Mouse (Mus musculus) retina, postnatal 7 days (tissue): ENCODE results near the gene Foxp1.

Source experiments
- DNase-seq: peaks from one replicate; pipeline ENCODE4 v3.0.0-alpha.2; 2012; ENCODE audit warnings: low read depth, low spot score

Gene Foxp1

GRCm38 (mm10) chr6:99185797-99186196, 336.7 kb downstream of the Foxp1 start:
- DNase-seq = no peak

DNA sequence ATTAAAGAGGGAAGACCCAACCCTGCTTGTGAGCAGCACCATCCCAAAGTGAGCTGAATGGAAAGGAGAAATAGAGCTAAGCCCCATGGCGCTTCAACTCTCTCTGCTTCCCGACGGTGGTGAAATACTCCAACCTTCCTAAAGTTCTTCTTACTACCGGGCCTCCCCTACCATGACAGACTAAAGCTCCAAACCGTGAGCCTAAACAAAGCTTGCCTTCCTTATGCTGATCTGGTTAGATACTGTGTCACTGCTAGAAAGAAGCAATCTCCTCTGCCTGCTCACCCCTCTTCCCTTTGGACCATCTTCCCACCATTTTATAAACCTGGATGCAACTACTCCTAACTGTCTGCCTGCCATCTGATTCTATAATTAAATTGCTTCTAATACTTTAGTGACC, 338.5 kb downstream of the Foxp1 start:
- DNase-seq = no peak

DNA sequence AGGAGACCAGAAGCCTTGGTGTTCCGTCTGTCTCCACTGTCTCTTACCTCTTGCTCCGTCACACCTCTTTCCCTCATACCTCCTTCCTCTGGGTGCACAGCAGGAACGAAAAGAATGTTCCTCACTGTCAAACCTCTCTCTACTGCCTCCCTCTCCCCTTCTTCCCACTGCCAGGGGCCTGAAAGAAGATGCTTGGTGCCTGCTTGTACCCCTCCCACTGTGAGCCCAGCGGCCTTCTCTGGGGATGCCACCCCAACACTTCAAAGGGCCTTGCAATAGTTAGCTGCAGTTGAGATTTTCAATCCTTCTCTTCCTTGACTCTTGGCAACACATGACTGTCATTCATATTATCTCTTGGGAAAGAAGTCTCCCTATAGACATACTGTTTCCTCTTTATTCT, 339.7 kb downstream of the Foxp1 start:
- DNase-seq = no peak

GRCm38 (mm10) chr6:99176216-99176615, 346.3 kb downstream of the Foxp1 start:
- DNase-seq = no peak

GRCm38 (mm10) chr6:99175377-99175776, 347.1 kb downstream of the Foxp1 start:
- no peak for DNase-seq

GRCm38 (mm10) chr6:99173902-99174210, 348.7 kb downstream of the Foxp1 start:
- no peak for DNase-seq

GRCm38 (mm10) chr6:99173066-99173901, 349.2 kb downstream of the Foxp1 start:
- no peak for DNase-seq

DNA sequence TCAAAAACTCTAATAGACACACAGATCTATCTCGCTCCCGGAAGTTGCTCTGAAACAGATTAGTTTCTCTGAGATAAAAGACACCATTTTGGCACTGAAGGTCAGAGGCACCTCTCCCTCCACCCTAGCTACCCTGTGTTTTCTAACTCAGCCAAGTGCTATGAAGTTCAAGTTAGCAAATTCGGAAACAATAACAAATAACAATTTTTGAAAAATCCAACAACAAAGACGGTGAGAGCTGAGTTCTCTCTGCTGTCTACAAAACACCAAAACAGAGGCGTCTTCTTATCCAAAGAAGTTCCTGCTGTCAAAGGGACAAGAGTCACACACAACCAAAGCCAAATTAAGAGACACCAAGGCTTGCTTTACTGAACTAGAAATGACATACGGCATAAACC, 349.9 kb downstream of the Foxp1 start:
- DNase-seq = no peak

GRCm38 (mm10) chr6:99171901-99172588, 350.5 kb downstream of the Foxp1 start:
- DNase-seq = no peak

DNA sequence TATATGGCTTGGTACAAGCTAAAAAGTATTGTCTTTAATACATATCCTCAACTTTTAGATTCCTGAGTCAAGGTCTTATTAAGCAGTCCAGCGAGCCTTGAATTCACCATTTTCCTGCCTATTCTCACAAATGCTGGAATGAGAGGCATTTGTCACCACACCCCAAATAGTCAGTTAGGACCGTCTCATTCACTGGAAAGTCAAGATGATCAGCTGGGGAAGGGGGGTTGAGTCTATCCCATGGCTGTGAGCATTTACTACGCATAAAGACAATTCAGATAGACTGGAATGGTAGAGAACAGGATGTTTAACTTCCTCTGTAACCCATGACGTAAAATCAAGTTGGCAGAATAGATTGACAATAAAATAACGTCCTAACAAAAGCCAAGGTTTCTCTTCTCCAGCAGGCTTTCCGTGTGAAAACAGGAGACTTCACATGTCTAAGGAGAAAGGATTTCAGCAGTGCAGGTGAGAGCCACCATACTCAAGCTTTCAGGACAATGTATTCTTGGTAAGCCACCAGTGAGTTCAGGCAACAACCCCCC, 351.2 kb downstream of the Foxp1 start:
- DNase-seq = no peak

GRCm38 (mm10) chr6:99168727-99169126, 353.8 kb downstream of the Foxp1 start:
- no peak for DNase-seq

GRCm38 (mm10) chr6:99167001-99167400, 355.5 kb downstream of the Foxp1 start:
- no peak for DNase-seq

DNA sequence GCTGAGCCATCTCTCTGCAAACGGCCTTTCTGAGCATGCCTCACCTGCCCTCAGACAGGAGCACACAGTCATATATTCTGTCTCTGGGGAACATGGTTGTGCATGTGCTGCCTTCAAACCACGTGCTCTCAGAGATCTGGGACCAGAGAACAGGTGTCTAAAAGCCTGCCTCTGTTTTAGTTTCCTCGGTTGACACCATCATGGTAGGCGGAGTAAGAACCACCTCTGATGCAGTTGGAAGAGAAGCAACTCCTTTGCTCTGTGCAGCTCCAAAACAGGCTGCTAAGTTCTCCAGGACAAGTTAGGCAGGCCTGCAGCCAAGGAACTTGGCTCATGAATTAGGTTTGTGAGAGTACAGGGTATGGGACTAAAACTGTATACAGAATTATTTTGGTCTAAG, 356.4 kb downstream of the Foxp1 start:
- DNase-seq = no peak

DNA sequence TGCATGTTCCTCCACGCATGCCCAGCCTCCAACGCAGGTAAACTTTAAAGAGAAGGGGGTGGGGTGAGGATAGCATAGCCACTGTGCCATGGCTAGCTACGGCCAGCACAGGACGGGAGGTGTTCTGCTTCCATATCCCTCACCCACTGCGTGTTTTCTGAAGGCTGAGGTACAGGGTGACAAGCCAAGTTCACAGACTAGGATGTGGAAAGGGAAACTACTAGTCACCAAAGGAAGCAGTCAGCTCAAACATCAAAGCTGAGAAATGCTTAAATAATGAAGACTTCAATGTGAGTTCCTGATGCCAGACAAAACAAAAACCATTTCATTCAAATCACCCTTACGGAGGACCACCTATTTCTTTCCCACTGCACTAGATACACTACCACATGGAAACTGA, 357.8 kb downstream of the Foxp1 start:
- no peak for DNase-seq

- DNase-seq = no peak
Measured at GRCm38 (mm10) chr6:99162716-99163115, 359.8 kb downstream of the Foxp1 start.

- DNase-seq = no peak
Measured at GRCm38 (mm10) chr6:99160348-99160693, 362.2 kb downstream of the Foxp1 start.

- no peak for DNase-seq
Measured at GRCm38 (mm10) chr6:99159452-99160347, 362.8 kb downstream of the Foxp1 start.

DNA sequence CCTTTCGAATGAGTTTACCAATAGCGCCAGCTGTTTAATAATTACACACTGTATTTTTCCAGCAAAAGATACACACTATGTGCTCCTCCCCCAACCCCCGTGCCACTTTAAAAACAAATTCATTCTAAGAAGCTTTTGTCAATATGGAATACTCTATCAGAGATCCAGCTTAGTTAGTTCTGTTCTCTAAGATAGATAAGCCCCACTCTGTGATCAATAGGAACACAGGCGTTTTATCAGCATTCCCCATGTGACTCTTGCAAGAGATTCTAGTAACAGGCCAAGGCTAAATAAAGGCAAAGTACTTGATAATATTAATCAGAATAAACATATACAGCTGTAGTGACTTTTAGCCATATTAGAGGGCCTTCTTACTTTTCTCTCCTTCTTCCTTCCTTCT, 368.8 kb downstream of the Foxp1 start:
- DNase-seq = no peak

- DNase-seq = no peak
Measured at GRCm38 (mm10) chr6:99146400-99146905, 376.1 kb downstream of the Foxp1 start.

DNA sequence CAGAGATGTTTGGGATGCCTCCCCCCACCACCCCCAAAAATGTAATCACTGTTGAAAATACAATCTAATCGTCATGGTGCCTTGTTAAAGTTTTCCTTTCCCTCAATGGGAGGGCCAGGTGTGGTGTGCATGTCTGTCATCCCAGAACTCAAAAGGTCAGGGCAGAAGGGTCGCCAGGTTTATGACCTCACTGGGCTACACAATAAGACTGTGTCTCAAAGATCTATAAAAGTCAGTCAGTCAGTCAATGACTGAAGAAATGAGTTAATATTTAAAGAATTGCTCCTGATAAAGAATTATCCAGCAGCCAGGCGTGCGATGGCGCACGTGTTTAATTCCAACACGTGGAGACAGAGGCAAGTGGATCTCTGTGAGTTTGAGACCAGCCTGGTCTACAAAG, 377.5 kb downstream of the Foxp1 start:
- DNase-seq = no peak

GRCm38 (mm10) chr6:99143756-99144036, 378.8 kb downstream of the Foxp1 start:
- DNase-seq = no peak
